Mouse (Mus musculus): ENCODE data around the gene Clic5. TPM values are rescaled to one million over a fixed set of nuclear protein-coding genes. Genes with fewer than 3 reads are reported as not detected.

Gene Clic5
- total RNA-seq, 1 experiment = 0.49 TPM

GRCm38 (mm10) chr17:44192981-44193380 is 4.6 kb downstream of the Clic5 start:
- DNase-seq (ENCODE audit: low read depth, low spot score) = no peak
- H3K9me3 ChIP-seq (ENCODE audit: control insufficient read depth, insufficient read depth, low read depth, low read length) = no peaks in the 10 kb centered on the region
- H3K4me1 ChIP-seq (ENCODE audit: control insufficient read depth in 2 of 2, insufficient read depth in 2 of 2, low read length in 2 of 2, poor library complexity in 1 of 2) = peaks cover 2 to 5% of the 10 kb centered on the region in 2 experiments; a peak in 3 of 4 replicates
- TF ChIP-seq HCFC1 (IDR thresholded peaks at IDR 0.05; ENCODE audit: borderline replicate concordance, insufficient read depth, low read length) = no peak
- no peak for TF ChIP-seq MAFK (IDR thresholded peaks at IDR 0.05; ENCODE audit: insufficient read depth, low read depth, low read length)
- TF ChIP-seq ZC3H11A (IDR thresholded peaks at IDR 0.05; ENCODE audit: borderline replicate concordance, low read depth, low read length) = no peak
- TF ChIP-seq ZNF384 (IDR thresholded peaks at IDR 0.05; ENCODE audit: low read depth, low read length) = no peak
- no peak for TF ChIP-seq CHD2 (IDR thresholded peaks at IDR 0.05; ENCODE audit: low read depth, low read length)
- H3K27ac ChIP-seq (ENCODE audit: insufficient read depth, low read depth, low read length, poor library complexity, severe bottlenecking) = no peak overlapping the region
- H3K4me3 ChIP-seq (ENCODE audit: insufficient read depth in 1 of 2, low read depth in 1 of 2, low read length in 2 of 2, poor library complexity in 1 of 2, severe bottlenecking in 1 of 2) = no peak overlapping the region
- in situ Hi-C loops (cut with MboI; ENCODE audit: low sequenced_read_pairs in 2 of 2, unreplicated experiment in 2 of 2) = no loop called here
- H3K9ac ChIP-seq (ENCODE audit: insufficient read depth, low read depth, low read length, poor library complexity, severe bottlenecking) = no peak overlapping the region
- no peaks in the 10 kb centered on the region for H3K36me3 ChIP-seq (ENCODE audit: control insufficient read depth, insufficient read depth, low read length, poor library complexity, severe bottlenecking)

- no peaks in the 10 kb centered on the region for H3K36me3 ChIP-seq (ENCODE audit: control insufficient read depth, insufficient read depth, low read length, poor library complexity, severe bottlenecking)
- TF ChIP-seq CHD2 (IDR thresholded peaks at IDR 0.05; ENCODE audit: low read depth, low read length) (no peak), MAFK (IDR thresholded peaks at IDR 0.05; ENCODE audit: insufficient read depth, low read depth, low read length) (no peak), ZNF384 (IDR thresholded peaks at IDR 0.05; ENCODE audit: low read depth, low read length) (no peak), HCFC1 (IDR thresholded peaks at IDR 0.05; ENCODE audit: borderline replicate concordance, insufficient read depth, low read length) (no peak), ZC3H11A (IDR thresholded peaks at IDR 0.05; ENCODE audit: borderline replicate concordance, low read depth, low read length) (no peak)
- H3K9ac ChIP-seq (ENCODE audit: insufficient read depth, low read depth, low read length, poor library complexity, severe bottlenecking) = no peak overlapping the region
- H3K4me1 ChIP-seq (ENCODE audit: control insufficient read depth in 2 of 2, insufficient read depth in 2 of 2, low read length in 2 of 2, poor library complexity in 1 of 2) = no peaks in the 10 kb centered on the region
- no peak overlapping the region for H3K27ac ChIP-seq (ENCODE audit: insufficient read depth, low read depth, low read length, poor library complexity, severe bottlenecking)
- no peak for DNase-seq (ENCODE audit: low read depth, low spot score)
- H3K9me3 ChIP-seq (ENCODE audit: control insufficient read depth, insufficient read depth, low read depth, low read length) = no peaks in the 10 kb centered on the region
- H3K4me3 ChIP-seq (ENCODE audit: insufficient read depth in 1 of 2, low read depth in 1 of 2, low read length in 2 of 2, poor library complexity in 1 of 2, severe bottlenecking in 1 of 2) = no peak overlapping the region
- in situ Hi-C loops (cut with MboI; ENCODE audit: low sequenced_read_pairs in 2 of 2, unreplicated experiment in 2 of 2) = no loop called here
Observed at GRCm38 (mm10) chr17:44199158-44199557, 10.8 kb downstream of the Clic5 start.

GRCm38 (mm10) chr17:44202952-44203351 is 14.6 kb downstream of the Clic5 start:
- in situ Hi-C loops (cut with MboI; ENCODE audit: low sequenced_read_pairs in 2 of 2, unreplicated experiment in 2 of 2) = no loop called here
- H3K36me3 ChIP-seq (ENCODE audit: control insufficient read depth, insufficient read depth, low read length, poor library complexity, severe bottlenecking) = no peaks in the 10 kb centered on the region
- TF ChIP-seq HCFC1 (IDR thresholded peaks at IDR 0.05; ENCODE audit: borderline replicate concordance, insufficient read depth, low read length) (no peak), MAFK (IDR thresholded peaks at IDR 0.05; ENCODE audit: insufficient read depth, low read depth, low read length) (no peak), ZC3H11A (IDR thresholded peaks at IDR 0.05; ENCODE audit: borderline replicate concordance, low read depth, low read length) (no peak), CHD2 (IDR thresholded peaks at IDR 0.05; ENCODE audit: low read depth, low read length) (no peak), ZNF384 (IDR thresholded peaks at IDR 0.05; ENCODE audit: low read depth, low read length) (no peak)

GRCm38 (mm10) chr17:44204787-44205186 is 16.4 kb downstream of the Clic5 start:
- no peak for TF ChIP-seq HCFC1 (IDR thresholded peaks at IDR 0.05; ENCODE audit: borderline replicate concordance, insufficient read depth, low read length)
- no peak for TF ChIP-seq ZC3H11A (IDR thresholded peaks at IDR 0.05; ENCODE audit: borderline replicate concordance, low read depth, low read length)
- no peak for TF ChIP-seq CHD2 (IDR thresholded peaks at IDR 0.05; ENCODE audit: low read depth, low read length)
- TF ChIP-seq ZNF384 (IDR thresholded peaks at IDR 0.05; ENCODE audit: low read depth, low read length) = no peak
- no peak for TF ChIP-seq MAFK (IDR thresholded peaks at IDR 0.05; ENCODE audit: insufficient read depth, low read depth, low read length)
- Histone ChIP-seq H3K27ac (ENCODE audit: insufficient read depth, low read depth, low read length, poor library complexity, severe bottlenecking) (no peak overlapping the region), H3K9ac (ENCODE audit: insufficient read depth, low read depth, low read length, poor library complexity, severe bottlenecking) (no peak overlapping the region), H3K9me3 (ENCODE audit: control insufficient read depth, insufficient read depth, low read depth, low read length) (no peaks in the 10 kb centered on the region), H3K4me1 (ENCODE audit: control insufficient read depth in 2 of 2, insufficient read depth in 2 of 2, low read length in 2 of 2, poor library complexity in 1 of 2) (no peaks in the 10 kb centered on the region), H3K4me3 (ENCODE audit: insufficient read depth in 1 of 2, low read depth in 1 of 2, low read length in 2 of 2, poor library complexity in 1 of 2, severe bottlenecking in 1 of 2) (no peak overlapping the region), H3K36me3 (ENCODE audit: control insufficient read depth, insufficient read depth, low read length, poor library complexity, severe bottlenecking) (no peaks in the 10 kb centered on the region)
- DNase-seq (ENCODE audit: low read depth, low spot score) = no peak
- in situ Hi-C loops (cut with MboI; ENCODE audit: low sequenced_read_pairs in 2 of 2, unreplicated experiment in 2 of 2) = no loop called here

More at GRCm38 (mm10) chr17:44202952-44203351, 14.6 kb downstream of the Clic5 start:
- Histone ChIP-seq H3K9ac (ENCODE audit: insufficient read depth, low read depth, low read length, poor library complexity, severe bottlenecking) (no peak overlapping the region), H3K4me3 (ENCODE audit: insufficient read depth in 1 of 2, low read depth in 1 of 2, low read length in 2 of 2, poor library complexity in 1 of 2, severe bottlenecking in 1 of 2) (no peak overlapping the region), H3K4me1 (ENCODE audit: control insufficient read depth in 2 of 2, insufficient read depth in 2 of 2, low read length in 2 of 2, poor library complexity in 1 of 2) (no peaks in the 10 kb centered on the region), H3K9me3 (ENCODE audit: control insufficient read depth, insufficient read depth, low read depth, low read length) (no peaks in the 10 kb centered on the region), H3K27ac (ENCODE audit: insufficient read depth, low read depth, low read length, poor library complexity, severe bottlenecking) (no peak overlapping the region)
- DNase-seq (ENCODE audit: low read depth, low spot score) = no peak

GRCm38 (mm10) chr17:44205562-44205961 is 17.2 kb downstream of the Clic5 start:
- no peak overlapping the region for H3K27ac ChIP-seq (ENCODE audit: insufficient read depth, low read depth, low read length, poor library complexity, severe bottlenecking)
- H3K9ac ChIP-seq (ENCODE audit: insufficient read depth, low read depth, low read length, poor library complexity, severe bottlenecking) = no peak overlapping the region
- H3K4me1 ChIP-seq (ENCODE audit: control insufficient read depth in 2 of 2, insufficient read depth in 2 of 2, low read length in 2 of 2, poor library complexity in 1 of 2) = no peaks in the 10 kb centered on the region
- no peak for TF ChIP-seq ZNF384 (IDR thresholded peaks at IDR 0.05; ENCODE audit: low read depth, low read length)
- no peak for TF ChIP-seq MAFK (IDR thresholded peaks at IDR 0.05; ENCODE audit: insufficient read depth, low read depth, low read length)
- no peak for TF ChIP-seq CHD2 (IDR thresholded peaks at IDR 0.05; ENCODE audit: low read depth, low read length)
- no peak for TF ChIP-seq HCFC1 (IDR thresholded peaks at IDR 0.05; ENCODE audit: borderline replicate concordance, insufficient read depth, low read length)
- no peak for TF ChIP-seq ZC3H11A (IDR thresholded peaks at IDR 0.05; ENCODE audit: borderline replicate concordance, low read depth, low read length)
- no peaks in the 10 kb centered on the region for H3K9me3 ChIP-seq (ENCODE audit: control insufficient read depth, insufficient read depth, low read depth, low read length)
- no peak for DNase-seq (ENCODE audit: low read depth, low spot score)
- H3K4me3 ChIP-seq (ENCODE audit: insufficient read depth in 1 of 2, low read depth in 1 of 2, low read length in 2 of 2, poor library complexity in 1 of 2, severe bottlenecking in 1 of 2) = no peak overlapping the region
- H3K36me3 ChIP-seq (ENCODE audit: control insufficient read depth, insufficient read depth, low read length, poor library complexity, severe bottlenecking) = no peaks in the 10 kb centered on the region
- in situ Hi-C loops (cut with MboI; ENCODE audit: low sequenced_read_pairs in 2 of 2, unreplicated experiment in 2 of 2) = no loop called here

Measured in ES-E14 (cell line).